Mouse (Mus musculus) liver, embryonic 15.5 days (tissue): ENCODE data around the gene Tspan18. TPM values are rescaled to one million over a fixed set of nuclear protein-coding genes. Genes with fewer than 3 reads are reported as not detected.

ENCODE experiments used
- ATAC-seq: fragments of 200-750 bp; cut with Nextera tagmentation; 2 replicates; pipeline ENCODE4 v1.8.0; 2017; ENCODE audit warnings: moderate number of reproducible peaks, mild to moderate bottlenecking, moderate library complexity; ENCODE audit not compliant: insufficient read depth
- H3K27ac ChIP-seq: fragments of 300-500 bp; sonication (generic); replicated peaks from 2 replicates; pipeline ENCODE4 v1.5.1; 2015; ENCODE audit warnings: mild to moderate bottlenecking, inconsistent platforms
- H3K27me3 ChIP-seq: fragments of 300-500 bp; sonication (generic); 2 replicates; pipeline ENCODE4 v1.6.1; 2015; ENCODE audit warnings: mild to moderate bottlenecking, inconsistent platforms
- H3K36me3 ChIP-seq: fragments of 300-500 bp; sonication (generic); replicated peaks from 2 replicates; pipeline ENCODE4 v1.6.1; 2015; ENCODE audit warnings: moderate library complexity, mild to moderate bottlenecking, inconsistent platforms
- H3K4me1 ChIP-seq: fragments of 300-500 bp; sonication (generic); replicated peaks from 2 replicates; pipeline ENCODE4 v1.6.1; 2015; ENCODE audit warnings: inconsistent platforms
- H3K4me2 ChIP-seq: fragments of 300-500 bp; sonication (generic); 2 replicates; pipeline ENCODE4 v1.6.1; 2015; ENCODE audit warnings: moderate library complexity, mild to moderate bottlenecking, inconsistent platforms
- H3K4me3 ChIP-seq: fragments of 300-500 bp; sonication (generic); replicated peaks from 2 replicates; pipeline ENCODE4 v1.5.1; 2015; ENCODE audit warnings: mild to moderate bottlenecking, inconsistent platforms
- H3K9ac ChIP-seq: fragments of 300-500 bp; sonication (generic); 2 replicates; pipeline ENCODE4 v1.6.1; 2015; ENCODE audit warnings: moderate library complexity, mild to moderate bottlenecking, inconsistent platforms
- H3K9me3 ChIP-seq: fragments of 300-500 bp; sonication (generic); replicated peaks from 2 replicates; pipeline ENCODE4 v1.6.1; 2016; ENCODE audit warnings: inconsistent platforms
- WGBS: fragments of 180-500 bp; shearing (Covaris S2); methylation state at CpG from one replicate; pipeline ENCODE4 v1.1.7; 2015; ENCODE audit warnings: mixed read lengths; ENCODE audit not compliant: insufficient replicate concordance; 5-methylcytosine and 5-hydroxymethylcytosine counted together
- polyA plus RNA-seq: library from polyadenylated mRNA; unstranded; fragments of >200 nt; fragmentation: Nextera tagmentation; extraction: Ambion mirVana; gene quantifications from 2 replicates; pipeline ENCODE4 v1.2.1, GENCODE M21; 2015

Tspan18 gene
- polyA plus RNA-seq, 1 experiment from 2014 or later: 2.7 TPM

GRCm38 (mm10) chr2:93166734-93167406, 167.4 kb downstream of the Tspan18 start:
- Histone ChIP-seq H3K27ac (no peak overlapping the region), H3K4me2 (no peak overlapping the region), H3K27me3 (peaks cover 12% of the 10 kb centered on the region; the same call in 1 of the 2 replicates), H3K36me3 (no peaks in the 10 kb centered on the region), H3K4me1 (peaks cover 5% of the 10 kb centered on the region; the same call in 1 of the 2 replicates), H3K9me3 (no peaks in the 10 kb centered on the region), H3K4me3 (no peak overlapping the region), H3K9ac (no peak overlapping the region)
- WGBS: 44% methylated on average over 14 of the region's 14 CpGs
- no peak for ATAC-seq

DNA sequence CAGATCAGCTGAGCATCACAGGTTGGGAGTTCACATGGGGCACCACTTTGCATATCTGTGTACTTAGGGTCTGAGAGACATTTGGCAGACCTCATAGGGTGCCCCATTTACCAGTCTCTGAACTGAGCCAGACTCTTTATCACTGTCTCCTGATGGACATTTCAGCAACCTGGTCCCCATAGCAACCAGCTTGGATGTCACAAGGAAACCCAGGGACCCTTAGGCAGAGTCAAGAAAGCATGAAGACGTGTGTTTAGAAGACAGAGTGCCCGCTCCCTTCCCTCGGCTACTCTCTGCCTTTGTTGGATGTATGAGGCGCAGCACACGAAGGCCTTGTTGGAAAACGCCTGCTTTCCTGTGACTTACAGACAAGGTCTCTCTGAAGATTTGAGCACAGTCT, 168.0 kb downstream of the Tspan18 start:
- no peak overlapping the region for H3K9ac ChIP-seq
- H3K4me2 ChIP-seq: no peak overlapping the region
- 68% methylated on average over 6 of the region's 6 CpGs for WGBS
- peaks cover 5% of the 10 kb centered on the region; the same call in 1 of the 2 replicates for H3K4me1 ChIP-seq
- no peaks in the 10 kb centered on the region for H3K9me3 ChIP-seq
- H3K27ac ChIP-seq: no peak overlapping the region
- no peaks in the 10 kb centered on the region for H3K36me3 ChIP-seq
- peaks cover 11% of the 10 kb centered on the region; the same call in 1 of the 2 replicates for H3K27me3 ChIP-seq
- H3K4me3 ChIP-seq: no peak overlapping the region
- no peak for ATAC-seq

DNA sequence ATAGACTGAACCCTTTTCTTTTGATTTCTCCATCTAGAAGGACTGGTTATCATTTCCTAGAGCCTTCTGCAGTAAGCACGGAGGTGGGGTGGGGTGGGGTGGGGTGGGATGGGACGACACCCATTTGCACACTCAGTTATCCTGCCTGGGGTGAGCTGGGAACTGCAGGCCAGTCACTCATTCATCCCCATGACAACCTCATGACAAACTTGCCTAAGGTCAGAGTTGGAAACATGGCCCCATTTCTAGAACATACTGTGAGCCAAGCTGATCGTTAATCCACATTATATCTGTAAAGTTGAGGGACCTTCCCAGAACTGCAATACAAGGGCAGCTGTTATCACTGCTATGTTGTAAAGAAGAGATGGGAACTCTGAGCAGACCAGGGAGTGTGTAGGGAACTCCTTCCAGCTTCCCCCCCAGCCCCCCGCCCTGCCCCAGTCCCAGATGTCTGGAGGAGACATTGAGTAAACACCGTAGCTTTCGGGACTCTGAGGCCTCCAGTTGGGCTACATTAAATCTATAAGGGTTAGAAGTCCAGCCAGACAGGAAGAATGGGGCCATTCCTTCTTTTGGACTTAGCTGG, 170.5 kb downstream of the Tspan18 start:
- no peak overlapping the region for H3K9ac ChIP-seq
- H3K27me3 ChIP-seq: peaks cover 11% of the 10 kb centered on the region; the same call in 1 of the 2 replicates
- no peak overlapping the region for H3K4me2 ChIP-seq
- peaks cover 5% of the 10 kb centered on the region; the same call in 1 of the 2 replicates for H3K4me1 ChIP-seq
- WGBS: 59% methylated on average over 6 of the region's 6 CpGs
- no peak overlapping the region for H3K4me3 ChIP-seq
- H3K9me3 ChIP-seq: no peaks in the 10 kb centered on the region
- no peaks in the 10 kb centered on the region for H3K36me3 ChIP-seq
- ATAC-seq: no peak
- H3K27ac ChIP-seq: no peak overlapping the region

DNA sequence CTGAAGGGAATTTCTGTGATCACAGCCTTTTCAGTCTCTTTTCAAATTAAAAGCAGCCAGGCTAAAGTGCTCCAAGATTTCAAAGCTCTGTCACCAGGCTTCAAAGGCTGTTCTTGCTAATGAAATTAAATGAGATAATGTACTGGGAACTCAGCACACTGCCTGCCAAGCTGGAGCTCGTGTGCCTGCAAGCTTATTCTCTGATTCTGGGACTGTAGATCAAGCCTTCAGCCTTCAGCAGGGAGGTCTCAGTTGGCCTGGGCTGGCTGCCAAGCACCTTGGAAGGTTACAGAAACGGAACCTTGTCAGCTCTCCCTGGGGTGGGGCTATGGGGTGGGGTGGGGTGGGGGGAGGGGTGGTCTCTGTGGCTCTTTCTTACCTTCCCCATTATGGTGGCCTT, 171.0 kb downstream of the Tspan18 start:
- no peak for ATAC-seq
- H3K27ac ChIP-seq: no peak overlapping the region
- WGBS: 23% methylated on average over 2 of the region's 2 CpGs

DNA sequence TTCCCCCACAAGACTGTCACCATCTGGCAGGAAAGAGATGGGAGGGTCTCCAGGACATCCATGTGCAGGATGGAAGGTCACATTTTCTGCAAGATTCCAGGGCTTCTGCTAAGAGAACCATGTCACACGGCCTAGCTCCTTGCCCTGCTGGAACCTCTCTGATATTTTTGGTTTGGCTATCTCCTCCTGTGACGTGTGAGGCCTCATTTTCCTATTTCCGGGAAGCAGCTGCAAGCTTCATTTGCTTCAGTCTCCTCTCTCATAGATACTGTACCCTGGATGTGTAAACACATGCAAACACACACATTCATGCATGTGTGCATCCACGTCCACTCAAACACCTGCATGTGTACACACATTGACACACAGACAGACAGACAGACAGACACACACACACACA, 171.5 kb downstream of the Tspan18 start:
- H3K27me3 ChIP-seq: peaks cover 11% of the 10 kb centered on the region; the same call in 1 of the 2 replicates
- H3K27ac ChIP-seq: no peak overlapping the region
- no peak overlapping the region for H3K4me3 ChIP-seq
- H3K36me3 ChIP-seq: no peaks in the 10 kb centered on the region
- H3K9me3 ChIP-seq: no peaks in the 10 kb centered on the region
- H3K9ac ChIP-seq: no peak overlapping the region
- no peak for ATAC-seq
- no peak overlapping the region for H3K4me2 ChIP-seq
- WGBS: 35% methylated on average over 4 of the region's 4 CpGs
- peaks cover 5% of the 10 kb centered on the region; the same call in 1 of the 2 replicates for H3K4me1 ChIP-seq

More for the DNA sequence above, 171.0 kb downstream of the Tspan18 start:
- no peak overlapping the region for H3K4me3 ChIP-seq
- no peak overlapping the region for H3K4me2 ChIP-seq
- peaks cover 11% of the 10 kb centered on the region; the same call in 1 of the 2 replicates for H3K27me3 ChIP-seq
- H3K9ac ChIP-seq: no peak overlapping the region
- no peaks in the 10 kb centered on the region for H3K36me3 ChIP-seq
- H3K4me1 ChIP-seq: peaks cover 5% of the 10 kb centered on the region; the same call in 1 of the 2 replicates
- no peaks in the 10 kb centered on the region for H3K9me3 ChIP-seq

GRCm38 (mm10) chr2:93161914-93162664, 172.2 kb downstream of the Tspan18 start:
- H3K27me3 ChIP-seq: peaks cover 11% of the 10 kb centered on the region; the same call in 1 of the 2 replicates
- H3K9me3 ChIP-seq: no peaks in the 10 kb centered on the region
- H3K9ac ChIP-seq: no peak overlapping the region
- WGBS: 18% methylated on average over 7 of the region's 7 CpGs
- no peak overlapping the region for H3K4me3 ChIP-seq
- H3K4me1 ChIP-seq: peaks cover 5% of the 10 kb centered on the region; the same call in 1 of the 2 replicates
- no peaks in the 10 kb centered on the region for H3K36me3 ChIP-seq
- H3K4me2 ChIP-seq: no peak overlapping the region
- H3K27ac ChIP-seq: no peak overlapping the region
- no peak for ATAC-seq

DNA sequence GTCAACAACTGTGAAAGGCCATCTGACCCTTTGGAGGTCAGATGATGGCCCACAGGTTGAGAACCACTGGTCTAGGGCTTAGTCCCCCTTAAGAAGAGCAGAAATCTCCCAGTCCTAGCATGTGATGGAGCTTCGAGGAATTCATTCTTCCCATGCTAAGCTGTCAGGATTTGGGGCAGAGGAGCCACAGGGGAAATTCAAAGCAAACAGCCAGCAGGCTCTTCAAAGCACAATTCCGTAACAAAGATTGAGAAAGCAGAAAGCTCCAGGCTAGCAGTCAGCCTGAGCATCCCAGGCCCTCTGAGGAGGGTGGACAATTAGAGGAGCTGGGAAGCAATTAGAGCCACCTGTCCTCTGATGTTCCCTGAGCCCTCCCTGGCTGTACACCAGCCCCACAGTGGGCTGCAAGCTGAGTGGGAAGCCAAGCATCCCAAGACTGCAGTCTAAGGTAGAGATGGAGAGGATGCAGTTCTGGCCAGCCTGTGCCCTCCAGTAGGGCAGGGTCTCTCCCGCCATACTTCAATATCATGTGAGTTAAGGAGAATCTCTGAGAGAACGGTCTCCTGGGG, 173.8 kb downstream of the Tspan18 start:
- H3K9me3 ChIP-seq: no peaks in the 10 kb centered on the region
- ATAC-seq: no peak
- H3K27me3 ChIP-seq: peaks cover 11% of the 10 kb centered on the region; the same call in 1 of the 2 replicates
- whole genome bisulfite sequencing: 59% methylated on average over 4 of the region's 4 CpGs
- H3K36me3 ChIP-seq: no peaks in the 10 kb centered on the region
- no peak overlapping the region for H3K27ac ChIP-seq
- H3K9ac ChIP-seq: no peak overlapping the region
- no peak overlapping the region for H3K4me2 ChIP-seq
- H3K4me1 ChIP-seq: peaks cover 5% of the 10 kb centered on the region; the same call in 1 of the 2 replicates
- H3K4me3 ChIP-seq: no peak overlapping the region

DNA sequence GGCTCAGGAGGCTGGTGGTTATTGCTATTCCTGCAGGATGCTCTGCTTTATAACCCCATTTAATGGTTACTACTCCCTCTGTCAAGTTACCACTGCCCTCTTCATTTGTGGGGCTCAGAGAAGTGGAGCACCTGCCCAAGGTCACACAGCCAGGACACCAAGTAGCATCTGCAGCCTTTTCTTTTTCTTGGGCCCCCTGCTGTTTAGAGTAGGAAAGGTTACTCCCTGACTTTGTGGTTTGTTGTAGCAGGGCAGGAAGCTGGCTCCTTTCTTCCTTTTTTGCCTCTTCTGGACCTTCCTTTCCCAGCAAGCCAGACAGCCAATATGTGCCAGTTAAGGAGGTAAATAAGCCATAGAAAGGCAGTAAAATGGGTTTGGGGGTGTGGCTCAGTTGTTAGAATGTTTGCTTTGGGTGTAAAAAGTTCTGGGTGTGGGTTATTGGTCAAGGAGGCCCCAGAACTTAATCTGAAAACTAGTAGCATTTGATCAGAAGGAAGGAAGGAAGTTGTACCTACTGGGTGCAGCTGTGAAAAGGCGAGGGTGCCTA, 179.7 kb downstream of the Tspan18 start:
- Histone ChIP-seq H3K9ac (no peak overlapping the region), H3K4me3 (no peak overlapping the region), H3K36me3 (no peaks in the 10 kb centered on the region), H3K4me2 (no peak overlapping the region), H3K27ac (no peak overlapping the region), H3K27me3 (no peaks in the 10 kb centered on the region), H3K4me1 (no peaks in the 10 kb centered on the region), H3K9me3 (no peaks in the 10 kb centered on the region)
- 13% methylated on average over 1 of the region's 1 CpGs for WGBS
- no peak for ATAC-seq

- Histone ChIP-seq H3K27me3 (no peaks in the 10 kb centered on the region), H3K4me1 (no peaks in the 10 kb centered on the region), H3K36me3 (no peaks in the 10 kb centered on the region), H3K4me2 (no peak overlapping the region), H3K4me3 (no peak overlapping the region), H3K9ac (no peak overlapping the region), H3K9me3 (no peaks in the 10 kb centered on the region), H3K27ac (no peak overlapping the region)
- ATAC-seq: no peak
- WGBS: 68% methylated on average over 1 of the region's 1 CpGs
Measured at GRCm38 (mm10) chr2:93153833-93154232, 180.5 kb downstream of the Tspan18 start.

GRCm38 (mm10) chr2:93152883-93153491, 181.3 kb downstream of the Tspan18 start:
- no peak for ATAC-seq
- no peaks in the 10 kb centered on the region for H3K27me3 ChIP-seq
- no peak overlapping the region for H3K9ac ChIP-seq
- H3K4me3 ChIP-seq: no peak overlapping the region
- no peak overlapping the region for H3K4me2 ChIP-seq
- no peak overlapping the region for H3K27ac ChIP-seq
- 54% methylated on average over 7 of the region's 7 CpGs for WGBS
- H3K9me3 ChIP-seq: no peaks in the 10 kb centered on the region
- no peaks in the 10 kb centered on the region for H3K36me3 ChIP-seq
- no peaks in the 10 kb centered on the region for H3K4me1 ChIP-seq
